Mouse (Mus musculus) embryonic facial prominence, embryonic 10.5 days (tissue): Measurements from ENCODE around the gene Rhox3f. TPM values are rescaled to one million over a fixed set of nuclear protein-coding genes. Genes with fewer than 3 reads are reported as not detected.
"Not testable (repeated sequence)": the region's sequence is repeated elsewhere in the genome, so short reads cannot be mapped to it uniquely, and the experiment has no call there.

Experiments
- DNase-seq: peaks from one replicate; pipeline ENCODE4 v3.0.0-alpha.2; 2017; ENCODE audit warnings: low spot score
- H3K27ac ChIP-seq: fragments of 300-500 bp; sonication (generic); replicated peaks from 2 replicates; pipeline ENCODE4 v1.5.1; 2016; ENCODE audit warnings: mild to moderate bottlenecking
- H3K27me3 ChIP-seq: fragments of 300-500 bp; sonication (generic); replicated peaks from 2 replicates; pipeline ENCODE4 v1.6.1; 2016; ENCODE audit warnings: low read depth, mild to moderate bottlenecking; ENCODE audit not compliant: poor library complexity, severe bottlenecking
- H3K36me3 ChIP-seq: fragments of 300-500 bp; sonication (generic); replicated peaks from 2 replicates; pipeline ENCODE4 v1.6.1; 2016; ENCODE audit warnings: mild to moderate bottlenecking, moderate library complexity
- H3K4me1 ChIP-seq: fragments of 300-500 bp; sonication (generic); 2 replicates; pipeline ENCODE4 v1.6.1; 2016
- H3K4me3 ChIP-seq: fragments of 300-500 bp; sonication (generic); 2 replicates; pipeline ENCODE4 v1.5.1; 2016; ENCODE audit warnings: mild to moderate bottlenecking, moderate library complexity
- H3K9me3 ChIP-seq: fragments of 300-500 bp; sonication (generic); 2 replicates; pipeline ENCODE4 v1.6.1; 2016; ENCODE audit warnings: mild to moderate bottlenecking
- WGBS: fragments of 180-500 bp; shearing (Covaris S2); methylation state at CpG from one replicate; pipeline ENCODE4 v1.1.7; 2016; 5-methylcytosine and 5-hydroxymethylcytosine counted together
- polyA plus RNA-seq: library from polyadenylated mRNA; unstranded; fragments of >200 nt; fragmentation: Nextera tagmentation; extraction: Ambion mirVana; gene quantifications from 2 replicates; pipeline ENCODE4 v1.2.1, GENCODE M21; 2016

Gene Rhox3f
- not detected in 2 replicates for polyA plus RNA-seq

DNA sequence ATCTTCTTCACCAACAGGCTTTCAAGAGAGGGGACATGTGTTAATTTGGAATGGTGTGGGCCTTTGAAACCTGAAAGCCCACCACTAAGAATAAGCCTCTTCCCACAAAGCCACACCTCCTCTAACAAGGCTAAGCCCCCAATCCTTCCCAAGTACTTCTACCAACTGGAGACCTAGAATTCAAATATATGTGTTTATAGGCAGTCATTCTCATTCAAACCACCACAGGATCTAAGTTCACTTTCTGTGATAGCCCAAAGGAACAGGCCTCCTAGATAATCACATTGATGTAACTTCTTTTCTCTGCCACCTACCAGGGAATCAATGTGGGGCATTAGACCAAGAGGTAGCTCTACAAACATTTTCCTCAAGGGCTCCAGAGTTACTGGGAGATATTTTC, at the start of gene Rhox3f:
TSS of gene Rhox3f (plus strand) at position 301 of the 400 bp plus-strand sequence.
- not testable (repeated sequence) for H3K4me1 ChIP-seq, DNase-seq, H3K27me3 ChIP-seq, H3K27ac ChIP-seq, H3K4me3 ChIP-seq, H3K36me3 ChIP-seq, H3K9me3 ChIP-seq

DNA sequence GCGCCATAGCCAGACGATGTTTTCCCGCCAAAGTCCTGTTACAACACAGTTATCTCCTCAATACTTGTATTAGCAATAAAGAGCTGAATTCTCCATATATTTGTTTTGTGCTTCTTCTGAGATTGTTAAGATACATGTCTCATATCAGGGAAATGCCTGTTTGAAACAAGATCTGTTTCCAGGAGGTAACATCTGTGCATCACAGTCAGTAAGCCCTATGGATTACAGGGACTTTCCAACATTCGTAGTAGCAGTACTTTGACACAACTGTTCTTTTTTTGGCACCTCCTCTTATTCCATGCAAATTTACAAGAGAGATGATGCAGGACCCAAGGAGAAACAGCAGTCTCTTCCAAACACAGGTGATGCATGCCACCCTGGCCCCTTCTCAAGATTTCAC, 39.1 kb upstream of the Rhox3f start, which contains the start of gene Rhox3e:
TSS of gene Rhox3e (plus strand) at position 301 of the 400 bp plus-strand sequence.
- H3K9me3 ChIP-seq, H3K4me1 ChIP-seq, H3K36me3 ChIP-seq, H3K4me3 ChIP-seq, DNase-seq, H3K27me3 ChIP-seq, H3K27ac ChIP-seq: not testable (repeated sequence)
- WGBS = 75% methylated on average over 1 of the region's 4 CpGs

DNA sequence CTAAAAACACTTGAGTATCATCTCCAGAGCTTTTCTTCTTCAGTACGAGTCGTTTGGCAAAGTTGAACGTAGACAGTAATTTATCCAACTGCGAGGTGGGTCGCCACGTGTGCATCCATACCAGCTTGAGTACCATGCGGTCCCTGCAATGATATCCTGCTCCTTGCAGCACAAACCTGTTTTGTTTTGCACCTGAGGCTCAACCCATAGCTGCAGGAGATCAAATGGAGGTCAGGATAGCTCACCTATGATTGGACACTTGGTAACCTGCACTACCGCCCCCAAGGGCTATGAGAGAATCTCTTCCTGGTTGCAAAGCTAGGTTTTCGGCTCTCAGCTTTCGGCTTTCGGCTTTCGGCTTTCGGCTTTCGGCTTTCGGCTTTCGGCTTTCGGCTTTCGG, 23.7 kb upstream of the Rhox3f start, which contains the start of gene Rhox4e:
TSS of gene Rhox4e (plus strand) at position 301 of the 400 bp plus-strand sequence.
- H3K4me3 ChIP-seq, DNase-seq, H3K9me3 ChIP-seq, H3K27ac ChIP-seq, H3K27me3 ChIP-seq, H3K36me3 ChIP-seq, H3K4me1 ChIP-seq: not testable (repeated sequence)
- 96% methylated on average over 11 of the region's 18 CpGs for WGBS

DNA sequence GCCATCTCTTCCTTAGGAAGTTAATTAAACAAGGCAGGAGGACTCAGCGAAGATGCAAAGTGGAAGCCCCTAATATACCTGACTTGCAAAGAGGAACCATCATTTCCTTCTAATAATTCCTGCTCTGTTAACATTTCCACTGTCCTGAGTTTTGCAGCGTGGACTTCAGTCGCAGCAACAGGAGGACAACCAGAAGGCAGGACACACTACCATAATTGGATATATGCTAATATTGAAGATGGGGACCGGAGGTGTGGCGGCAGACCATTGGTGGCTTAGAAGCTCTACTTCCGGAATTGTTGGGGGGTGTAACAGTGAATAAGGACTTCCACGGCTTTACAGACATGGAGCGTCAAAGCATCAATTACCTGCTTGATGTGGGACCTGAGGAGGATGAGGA, 9.7 kb upstream of the Rhox3f start, which contains the start of gene Rhox2f:
TSS of gene Rhox2f (plus strand) at position 301 of the 400 bp plus-strand sequence.
- not testable (repeated sequence) for H3K4me3 ChIP-seq, H3K9me3 ChIP-seq, H3K36me3 ChIP-seq, H3K4me1 ChIP-seq, H3K27me3 ChIP-seq, DNase-seq, H3K27ac ChIP-seq
- WGBS = 95% methylated on average over 8 of the region's 8 CpGs

DNA sequence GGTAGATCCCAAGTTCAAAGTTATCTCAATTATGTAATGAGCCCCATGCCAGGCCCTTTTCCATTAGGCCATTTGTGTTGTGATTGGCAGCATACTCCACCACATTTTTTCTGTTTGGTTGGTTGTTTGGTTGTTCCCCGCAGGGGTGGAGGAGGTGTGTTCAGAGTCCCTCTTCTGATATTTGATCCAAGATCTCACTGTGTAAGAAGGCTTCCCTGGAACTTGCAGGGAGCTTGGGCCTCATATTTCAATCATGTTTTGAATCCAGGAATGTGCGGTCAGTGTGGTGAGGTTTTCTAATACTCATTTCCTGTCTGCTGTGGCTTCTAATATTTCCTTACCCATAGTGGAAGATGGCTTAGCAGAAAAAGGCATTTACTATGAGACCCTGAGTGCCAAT, 8.2 kb upstream of the Rhox3f start:
- H3K4me3 ChIP-seq, H3K9me3 ChIP-seq, H3K27ac ChIP-seq, H3K27me3 ChIP-seq, H3K36me3 ChIP-seq, H3K4me1 ChIP-seq: not testable (repeated sequence)
- 43% methylated on average over 2 of the region's 2 CpGs for WGBS
- peak; percentile 9 for DNase-seq

DNA sequence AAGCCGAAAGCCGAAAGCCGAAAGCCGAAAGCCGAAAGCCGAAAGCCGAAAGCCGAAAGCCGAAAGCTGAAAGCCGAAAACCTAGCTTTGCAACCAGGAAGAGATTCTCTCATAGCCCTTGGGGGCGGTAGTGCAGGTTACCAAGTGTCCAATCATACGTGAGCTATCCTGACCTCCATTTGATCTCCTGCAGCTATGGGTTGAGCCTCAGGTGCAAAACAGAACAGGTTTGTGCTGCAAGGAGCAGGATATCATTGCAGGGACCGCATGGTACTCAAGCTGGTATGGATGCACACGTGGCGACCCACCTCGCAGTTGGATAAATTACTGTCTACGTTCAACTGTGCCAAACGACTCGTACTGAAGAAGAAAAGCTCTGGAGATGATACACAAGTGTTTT, 26.8 kb downstream of the Rhox3f start, which contains the start of gene Rhox4f:
TSS of gene Rhox4f (minus strand) at position 101 of the 400 bp plus-strand sequence.
- DNase-seq, H3K4me3 ChIP-seq, H3K27ac ChIP-seq, H3K9me3 ChIP-seq, H3K4me1 ChIP-seq, H3K27me3 ChIP-seq, H3K36me3 ChIP-seq: not testable (repeated sequence)
- WGBS = 94% methylated on average over 19 of the region's 19 CpGs

DNA sequence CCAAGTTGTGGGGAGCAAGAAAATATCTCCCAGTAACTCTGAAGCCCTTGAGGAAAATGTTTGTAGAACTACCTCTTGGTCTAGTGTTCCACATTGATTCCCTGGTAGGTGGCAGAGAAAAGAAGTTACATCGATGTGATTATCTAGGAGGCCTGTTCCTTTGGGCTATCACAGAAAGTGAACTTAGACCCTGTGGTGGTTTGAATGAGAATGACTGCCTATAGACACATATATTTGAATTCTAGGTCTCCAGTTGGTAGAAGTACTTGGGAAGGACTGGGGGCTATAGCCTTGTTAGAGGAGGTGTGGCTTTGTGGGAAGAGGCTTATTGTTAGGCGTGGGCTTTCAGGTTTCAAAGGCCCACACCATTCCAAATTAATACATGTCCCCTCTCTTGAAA, 47.7 kb downstream of the Rhox3f start, which contains the start of gene Rhox3g:
TSS of gene Rhox3g (minus strand) at position 101 of the 400 bp plus-strand sequence.
- not testable (repeated sequence) for H3K36me3 ChIP-seq, H3K4me3 ChIP-seq, H3K27me3 ChIP-seq, DNase-seq, H3K4me1 ChIP-seq, H3K9me3 ChIP-seq, H3K27ac ChIP-seq
- WGBS = 83% methylated on average over 2 of the region's 2 CpGs

Other genes starting within 250 kb of the Rhox3f start
- gene Rhox3a2, start 201.0 kb upstream of the Rhox3f start, polyA plus RNA-seq = not detected in 2 replicates
- 1.9 and 2.0 TPM in 2 replicates for gene Rhox4a2, start 190.1 kb upstream of the Rhox3f start, polyA plus RNA-seq
- not detected in 2 replicates for gene Rhox2b, start 168.9 kb upstream of the Rhox3f start, polyA plus RNA-seq
- 0.64 and 0.68 TPM in 2 replicates for gene Rhox4b, start 148.5 kb upstream of the Rhox3f start, polyA plus RNA-seq
- 0.48 TPM in 1 of 2 replicates, not detected in the other for gene Rhox2c, start 127.3 kb upstream of the Rhox3f start, polyA plus RNA-seq
- gene Rhox3c, start 122.4 kb upstream of the Rhox3f start, polyA plus RNA-seq = not detected in 2 replicates
- gene Rhox4c, start 100.7 kb upstream of the Rhox3f start, polyA plus RNA-seq = not detected in 2 replicates
- gene Rhox2d, start 87.6 kb upstream of the Rhox3f start, polyA plus RNA-seq = not detected in 2 replicates
- gene Rhox4d, start 66.6 kb upstream of the Rhox3f start, polyA plus RNA-seq = not detected in 2 replicates
- gene Rhox2e, start 50.5 kb upstream of the Rhox3f start, polyA plus RNA-seq = 0.27 and 0.52 TPM in 2 replicates
- gene Rhox3e, start 39.0 kb upstream of the Rhox3f start, polyA plus RNA-seq = not detected in 2 replicates
- 0.35 TPM in 1 of 2 replicates, not detected in the other for gene Rhox4e, start 23.6 kb upstream of the Rhox3f start, polyA plus RNA-seq
- gene Rhox2f, start 9.6 kb upstream of the Rhox3f start, polyA plus RNA-seq = not detected in 2 replicates
- gene Rhox4f, start 26.7 kb downstream of the Rhox3f start, polyA plus RNA-seq = not detected in 2 replicates
- gene Rhox3g, start 47.6 kb downstream of the Rhox3f start, polyA plus RNA-seq = not detected in 2 replicates
- gene Rhox2g, start 62.5 kb downstream of the Rhox3f start, polyA plus RNA-seq = not detected in 2 replicates
- not detected in 2 replicates for gene Rhox4g, start 70.3 kb downstream of the Rhox3f start, polyA plus RNA-seq
- gene Rhox3h, start 87.8 kb downstream of the Rhox3f start, polyA plus RNA-seq = not detected in 2 replicates
- not detected in 2 replicates for gene Rhox2h, start 92.3 kb downstream of the Rhox3f start, polyA plus RNA-seq
- gene Rhox5, start 223.8 kb downstream of the Rhox3f start, polyA plus RNA-seq = 1.8 and 1.9 TPM in 2 replicates
- not detected in 2 replicates for gene Rhox6, start 245.9 kb downstream of the Rhox3f start, polyA plus RNA-seq